Mouse (Mus musculus): Measurements from ENCODE around the gene Olfr1330.
"Not testable (repeated sequence)": the region's sequence is repeated elsewhere in the genome, so short reads cannot be mapped to it uniquely, and the experiment has no call there.

Gene Olfr1330

DNA sequence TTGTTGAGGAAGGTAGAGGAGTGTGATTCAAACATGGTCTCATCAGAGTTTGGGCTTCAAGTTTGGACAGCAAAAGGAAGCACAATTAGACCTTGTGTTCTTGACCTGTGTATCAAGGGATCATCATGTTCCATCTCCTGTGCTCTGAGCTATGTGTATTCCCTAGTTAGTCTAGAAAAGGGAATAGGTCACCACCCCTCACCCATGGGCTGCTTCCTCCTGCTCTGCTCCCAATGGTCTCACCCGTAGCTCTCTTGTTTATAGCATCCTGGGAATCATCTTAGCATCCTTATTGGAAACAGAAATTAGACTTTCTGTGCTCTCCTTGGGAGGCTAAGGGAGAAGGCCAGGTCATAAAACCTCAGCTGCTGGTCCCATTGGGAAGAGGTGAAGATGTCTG lies at the start of gene Olfr1330:
Gene Olfr1330, plus strand, starts transcription at position 301 of the 400 bp plus-strand sequence.
- DNase-seq (ENCODE audit: low spot score in 2 of 2), result no peak

DNA sequence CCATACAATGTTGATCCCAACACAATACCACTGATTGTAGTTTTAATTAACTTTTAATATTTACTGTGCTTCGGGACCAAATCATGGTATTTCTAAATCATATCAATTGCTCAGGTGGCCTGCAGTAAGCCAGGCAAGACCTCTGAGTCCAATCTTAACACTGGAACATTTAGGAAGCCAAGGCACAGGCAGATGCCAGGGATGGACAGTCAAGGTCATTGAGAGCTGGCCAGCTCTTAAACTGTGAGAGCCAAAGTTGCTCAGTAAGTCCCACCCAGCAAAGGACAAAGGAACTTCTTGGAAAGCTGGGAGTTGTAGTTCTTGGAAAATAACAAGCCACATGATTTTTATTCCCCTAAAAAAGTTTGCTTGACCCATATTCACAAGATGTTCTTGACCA lies 26.6 kb upstream of the Olfr1330 start:
- no peak for DNase-seq (ENCODE audit: low spot score in 2 of 2)

DNA sequence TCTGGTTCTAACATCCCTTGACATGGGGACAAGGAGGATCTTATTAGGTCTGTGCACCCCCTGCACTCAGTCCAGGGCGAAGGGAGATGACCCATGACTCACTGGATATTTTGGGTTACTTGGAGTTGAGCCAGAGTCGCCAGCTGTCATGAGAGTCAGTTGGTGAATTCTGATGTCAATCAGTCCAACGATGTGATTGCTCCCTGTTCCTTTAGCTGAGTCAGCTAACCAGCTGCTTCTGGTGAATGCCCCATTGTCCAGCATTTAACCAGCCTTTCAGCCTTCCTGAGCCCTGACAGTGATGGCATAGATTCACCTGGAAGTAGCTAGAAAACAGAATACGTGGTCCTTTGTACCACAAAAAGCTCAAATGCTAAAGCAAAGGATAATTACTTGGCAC lies 25.7 kb upstream of the Olfr1330 start:
- DNase-seq (ENCODE audit: low spot score in 2 of 2), result no peak

DNA sequence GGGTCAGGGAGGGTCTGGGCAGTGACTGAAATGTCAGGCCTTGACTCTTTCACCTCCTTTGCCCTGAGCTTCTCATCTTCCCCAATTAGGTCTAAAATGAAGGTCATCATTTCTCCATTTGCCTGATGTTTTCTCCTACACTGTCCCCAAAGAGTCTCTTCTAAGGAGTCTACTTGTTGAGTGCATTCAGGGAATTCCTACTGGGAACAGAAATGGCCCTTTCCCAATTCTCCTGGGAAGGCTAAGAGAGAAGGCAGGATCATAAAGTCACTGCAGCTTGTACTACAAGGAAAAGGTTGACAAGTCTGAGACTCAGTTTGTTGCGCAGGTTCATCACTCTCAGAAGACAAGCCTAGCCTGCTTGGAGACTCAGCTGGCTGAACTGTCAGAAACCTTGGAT lies 24.0 kb upstream of the Olfr1330 start, which contains the start of gene Olfr1331:
Gene Olfr1331, plus strand, starts transcription at position 301 of the 400 bp plus-strand sequence.
- no peak for DNase-seq (ENCODE audit: low spot score in 2 of 2)

DNA sequence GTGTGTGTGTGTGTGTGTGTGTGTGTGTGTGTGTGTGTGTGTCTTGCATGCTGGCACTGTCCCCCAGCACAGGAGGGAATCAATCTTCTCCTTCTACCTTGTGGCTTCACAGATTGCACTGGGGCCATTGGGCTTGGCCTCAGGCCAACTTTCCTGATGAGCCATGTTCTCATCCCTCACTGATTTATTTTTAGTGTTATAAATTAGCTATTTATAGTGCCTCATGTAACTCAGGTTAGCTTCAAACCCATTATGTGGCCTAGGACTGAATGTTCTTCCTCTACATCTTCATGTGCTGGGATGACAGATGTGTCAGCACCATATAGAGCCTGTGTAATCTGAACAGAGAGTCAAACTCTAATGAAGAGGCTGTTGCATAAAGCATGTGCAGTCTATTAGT lies 20.8 kb upstream of the Olfr1330 start:
- DNase-seq (ENCODE audit: low spot score in 2 of 2), result no peak

DNA sequence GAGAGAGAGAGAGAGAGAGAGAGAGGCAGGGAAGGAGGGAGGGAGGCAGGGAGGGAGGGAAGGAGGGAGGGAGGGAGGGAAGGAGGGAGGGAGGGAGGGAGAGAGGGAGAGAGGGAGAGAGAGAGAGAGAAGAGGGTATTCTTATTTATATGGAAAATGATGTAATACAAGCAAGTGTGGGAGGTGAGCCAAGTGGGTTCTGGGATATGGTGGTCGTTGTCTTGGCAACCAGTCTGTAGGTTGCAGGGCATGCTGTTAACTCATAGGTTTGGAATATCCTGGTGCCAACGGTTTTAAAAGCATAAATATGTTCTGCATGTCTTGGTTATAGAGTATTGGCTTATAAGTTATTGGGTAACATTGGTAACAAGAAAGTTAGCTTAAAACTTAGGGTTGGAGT lies 13.6 kb downstream of the Olfr1330 start:
- DNase-seq (ENCODE audit: low spot score in 2 of 2), result no peak

DNA sequence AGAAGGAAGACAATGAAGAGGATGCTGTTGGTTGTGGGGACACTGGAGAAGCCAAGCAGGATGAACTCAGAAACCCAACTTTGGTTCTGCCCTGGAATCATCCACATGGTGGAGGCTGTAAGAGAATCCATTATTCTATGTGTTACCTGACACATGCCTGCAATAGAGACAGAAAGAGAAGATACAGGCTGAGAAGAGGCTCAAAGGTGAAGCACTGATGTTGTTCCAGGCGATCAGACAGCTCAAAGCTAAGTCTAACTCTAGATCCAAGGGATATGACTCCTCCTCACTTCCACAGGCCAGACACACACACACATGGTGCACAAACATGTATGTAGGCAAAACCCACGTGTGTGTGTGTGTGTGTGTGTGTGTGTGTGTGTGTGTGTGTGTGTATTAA lies 29.0 kb downstream of the Olfr1330 start, which contains the start of gene Olfr1329:
Gene Olfr1329, minus strand, starts transcription at position 101 of the 400 bp plus-strand sequence.
- DNase-seq (ENCODE audit: low spot score in 2 of 2), result not testable (repeated sequence)

DNA sequence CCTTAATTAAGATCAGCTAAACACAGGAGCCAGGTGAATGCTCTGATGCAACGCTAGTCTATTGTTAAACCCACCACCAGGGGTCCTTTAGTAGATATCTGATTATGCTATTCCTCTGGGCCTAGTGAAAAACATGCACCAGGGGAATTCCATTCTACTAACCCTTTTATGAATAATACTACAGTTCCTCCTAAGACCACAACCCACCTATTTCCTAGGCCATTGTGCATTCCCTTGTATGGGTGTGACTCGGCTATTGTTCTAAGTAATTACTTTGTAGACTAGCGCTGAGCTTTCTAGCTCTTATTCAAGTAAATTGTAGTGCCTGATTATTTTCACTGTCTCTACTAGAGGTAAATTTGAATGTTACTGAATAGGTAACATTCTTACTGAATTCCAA lies 42.9 kb downstream of the Olfr1330 start:
- DNase-seq (ENCODE audit: low spot score in 2 of 2), result not testable (repeated sequence)

DNA sequence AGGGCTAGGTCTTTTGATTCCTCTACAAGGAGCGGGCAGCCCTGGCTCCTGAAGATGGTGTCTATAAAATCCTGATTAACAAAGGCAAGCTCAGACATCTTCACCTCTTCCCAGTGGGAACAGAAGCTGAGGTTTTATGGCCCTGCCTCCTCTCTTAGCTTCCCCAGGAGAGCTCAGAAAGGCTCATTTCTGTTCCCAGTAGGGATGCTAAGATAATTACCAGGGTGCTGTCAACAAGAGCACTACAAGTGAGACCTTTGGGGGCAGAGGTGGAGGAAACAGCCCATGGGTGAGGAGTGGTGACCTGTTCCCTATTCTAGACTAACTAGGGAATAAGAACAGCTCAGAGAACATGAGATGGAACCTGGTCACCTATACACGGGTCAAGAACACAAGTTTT lies 50.1 kb downstream of the Olfr1330 start, which contains the start of gene Olfr1328:
Gene Olfr1328, minus strand, starts transcription at position 101 of the 400 bp plus-strand sequence.
- no peak for DNase-seq (ENCODE audit: low spot score in 2 of 2)

Data from natural killer cell, adult 2 months (primary cell).